ENCODE assay signal across 12 mouse cellular contexts in the genomic region with DNA sequence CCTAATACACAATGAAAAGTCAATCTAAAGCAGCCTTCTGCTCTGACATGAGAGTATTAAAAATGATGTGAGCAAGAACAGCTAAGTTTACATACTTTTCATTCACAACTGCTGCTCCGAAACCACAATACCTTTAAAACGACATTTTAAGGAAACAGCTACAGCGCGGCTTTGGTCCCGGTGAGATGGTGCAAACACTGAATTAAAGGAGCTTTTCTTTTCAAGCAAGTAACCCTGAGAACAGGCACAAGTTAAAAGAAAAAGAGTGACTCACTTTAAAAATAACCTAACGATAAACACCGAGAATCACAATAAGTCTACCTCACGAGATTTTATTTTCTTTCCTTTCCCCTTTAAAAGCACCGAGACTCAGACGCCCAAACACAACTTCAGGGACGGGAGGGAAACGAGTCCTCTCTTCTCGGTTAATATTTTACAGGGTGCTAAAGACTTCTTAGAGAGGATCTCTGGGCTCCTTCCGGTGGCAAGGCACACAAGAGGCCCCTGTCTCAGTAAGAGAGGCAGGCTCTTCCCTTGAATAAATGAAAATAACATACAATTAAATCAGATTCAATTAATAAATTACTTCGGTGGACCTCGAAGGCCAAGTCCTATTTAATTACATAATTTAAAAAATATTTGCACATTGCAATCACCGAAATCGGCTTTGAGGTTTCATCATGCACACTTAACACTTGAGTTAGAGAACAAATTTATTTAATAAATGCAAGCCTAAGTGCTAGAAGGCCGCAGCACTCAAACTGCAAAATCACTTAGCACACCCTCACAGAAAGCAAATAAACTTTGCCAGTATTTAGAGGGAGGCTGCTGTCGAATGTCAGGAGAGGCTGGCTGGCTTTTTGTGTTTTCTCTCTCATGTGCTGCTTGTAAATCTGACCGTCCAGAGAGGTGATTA.
A peak's percentile ranks its signal among the peaks of the same experiment; 100 is the strongest.
DNase-seq lines count a peak whose midpoint lies in the region; TF ChIP-seq lines count a peak whose summit lies in the region.
"Had no signal": no experiment of that assay in that cellular context is flagged by ENCODE, and none has a peak within 500 bp of the region (broad histone marks: within the 10 kb centered on the region; RNA-seq: fewer than 3 reads in every experiment).

No protein-coding gene starts in this region.

- intact Hi-C loops in heart, adult 2 months (cut with DNase I), result no loop called here

- 25% methylated on average over 21 of the region's 21 CpGs for WGBS in liver, adult 2 months
- WGBS in lung, adult 2 months, result 38% methylated on average over 21 of the region's 21 CpGs
- 72% methylated on average over 21 of the region's 21 CpGs for WGBS in heart, adult 2 months

- DNase-seq in liver, adult 2 months (ENCODE audit: extremely low read depth, low read depth, low spot score), result peak; percentile 79
- DNase-seq in liver, result no peak
- peak; percentile 65 for DNase-seq in kidney, adult 9 months
- DNase-seq in lung, adult 2 months, result no peak
- peak; percentile 26 for DNase-seq in thymus, postnatal 25 days
- no peak for DNase-seq in heart, adult 2 months
- no peak for DNase-seq in right cerebral cortex, postnatal 36 days (ENCODE audit: low spot score in 2 of 2)
- DNase-seq in layer of hippocampus, adult 18-20 months (ENCODE audit: low spot score in 2 of 2), result no peak
- DNase-seq: adrenal gland, postnatal 10 days; cerebellum, adult 9-10 months; right cerebral cortex, adult 18-20 months had no signal

- no peak overlapping the region; the same call in 1 of the 2 replicates for H3K9ac ChIP-seq in liver, adult 2 months (ENCODE audit: low read depth, low read length)
- no peak overlapping the region for H3K9ac ChIP-seq in heart, adult 2 months (ENCODE audit: low read depth, low read length)
- H3K9ac ChIP-seq: midbrain, embryonic 12.5 days had no signal

- H3K4me3 ChIP-seq in liver, adult 2 months (ENCODE audit: insufficient read depth, low read depth, low read length), result peak overlapping the region; percentile 55
- H3K4me3 ChIP-seq in lung, adult 2 months (replicated peaks; ENCODE audit: extremely low read depth, low read depth, low read length), result peak overlapping the region; percentile 38
- no peak overlapping the region for H3K4me3 ChIP-seq in heart, adult 2 months
- H3K4me3 ChIP-seq: midbrain, embryonic 12.5 days had no signal

- H3K27ac ChIP-seq in liver, adult 2 months (replicated peaks; ENCODE audit: insufficient read depth, low read depth, low read length), result peak overlapping the region; percentile 86
- no peak overlapping the region for H3K27ac ChIP-seq in heart, adult 2 months
- H3K27ac ChIP-seq: midbrain, embryonic 12.5 days had no signal

- no peaks in the 10 kb centered on the region for H3K36me3 ChIP-seq in liver, adult 2 months (ENCODE audit: control insufficient read depth, insufficient read depth, low read length)
- no peaks in the 10 kb centered on the region for H3K36me3 ChIP-seq in heart, adult 2 months (ENCODE audit: control insufficient read depth, insufficient read depth, low read length)
- H3K36me3 ChIP-seq: midbrain, embryonic 12.5 days had no signal

- no peak for TF ChIP-seq CTCF in liver, adult 2 months (IDR thresholded peaks at IDR 0.05; ENCODE audit: low read depth, low read length)
- TF ChIP-seq CTCF in lung, adult 2 months (IDR thresholded peaks at IDR 0.05; ENCODE audit: insufficient read depth, low read length), result no peak
- TF ChIP-seq CTCF in heart, adult 2 months (IDR thresholded peaks at IDR 0.05), result no peak

- no peak for TF ChIP-seq POLR2A in liver, adult 2 months (IDR thresholded peaks at IDR 0.05; ENCODE audit: extremely low read depth, insufficient read depth, low read length)
- TF ChIP-seq POLR2A in lung, adult 2 months (IDR thresholded peaks at IDR 0.05; ENCODE audit: borderline replicate concordance, extremely low read depth, low read depth, low read length), result no peak
- TF ChIP-seq POLR2A in heart, adult 2 months (IDR thresholded peaks at IDR 0.05; ENCODE audit: insufficient read depth, low read depth, low read length), result no peak

- H3K27me3 ChIP-seq in liver, adult 2 months (ENCODE audit: control insufficient read depth, insufficient read depth, low read length), result no peaks in the 10 kb centered on the region
- H3K27me3 ChIP-seq in heart, adult 2 months (ENCODE audit: control insufficient read depth, insufficient read depth, low read length), result no peaks in the 10 kb centered on the region
- H3K27me3 ChIP-seq: midbrain, embryonic 12.5 days had no signal

- H3K4me1 ChIP-seq in liver, adult 2 months (ENCODE audit: control insufficient read depth, insufficient read depth, low read length), result peaks cover 23% of the 10 kb centered on the region
- peaks cover 11% of the 10 kb centered on the region for H3K4me1 ChIP-seq in lung, adult 2 months (ENCODE audit: control insufficient read depth, insufficient read depth, low read length)
- H3K4me1 ChIP-seq in heart, adult 2 months (ENCODE audit: control insufficient read depth, insufficient read depth, low read length), result no peaks in the 10 kb centered on the region; the same call in 1 of the 2 replicates
- H3K4me1 ChIP-seq: midbrain, embryonic 12.5 days had no signal

- H3K79me2 ChIP-seq in liver, adult 2 months (ENCODE audit: control insufficient read depth, insufficient read depth, low read length), result no peaks in the 10 kb centered on the region
- H3K79me2 ChIP-seq in heart, adult 2 months (replicated peaks; ENCODE audit: control insufficient read depth, insufficient read depth, low read length), result no peaks in the 10 kb centered on the region

- TF ChIP-seq EP300 in heart, adult 2 months (IDR thresholded peaks at IDR 0.05; ENCODE audit: insufficient read depth, low read depth, low read length), result no peak

Comparison
In these comparisons a context has a peak if more than half of its experiments do, and no peak if none do; other contexts are left out.
1. DNase-seq: peak in liver, adult 2 months (single experiment), kidney, adult 9 months (single experiment) and thymus, postnatal 25 days (single experiment); none in liver (single experiment), lung, adult 2 months (single experiment), heart, adult 2 months (0 of 2), right cerebral cortex, postnatal 36 days (0 of 2) and layer of hippocampus, adult 18-20 months (0 of 2).